Mouse (Mus musculus): Measurements from ENCODE around the gene Ppp2r3c.
"Not testable (repeated sequence)": the region's sequence is repeated elsewhere in the genome, so short reads cannot be mapped to it uniquely, and the experiment has no call there.

DNA sequence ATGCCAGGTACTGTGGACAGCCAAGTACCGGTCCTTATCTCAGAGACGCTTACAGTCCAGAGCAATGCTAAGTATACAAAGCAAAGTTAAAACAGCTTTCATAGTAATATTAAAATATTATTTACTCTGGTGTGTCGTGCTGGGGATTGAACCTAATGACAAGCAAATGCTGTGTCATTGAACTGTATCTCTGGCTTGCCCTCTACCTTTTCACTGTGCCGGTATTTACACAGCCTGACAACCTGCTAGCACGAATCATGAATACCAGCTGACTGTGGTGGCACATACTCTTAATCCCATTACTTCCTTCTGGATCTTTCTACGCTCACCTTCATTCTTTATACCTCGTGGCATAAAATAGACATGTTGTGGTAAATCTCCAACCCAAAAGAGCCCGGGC lies 60.6 kb downstream of the Ppp2r3c start:
- TF ChIP-seq GATA1, TAL1 (IDR thresholded peaks at IDR 0.05; ENCODE audit: low read length): not testable (repeated sequence)

Measured in erythroblast, embryonic 14.5 days (primary cell).